ENCODE assay signal across 8 mouse cellular contexts in the genomic region with DNA sequence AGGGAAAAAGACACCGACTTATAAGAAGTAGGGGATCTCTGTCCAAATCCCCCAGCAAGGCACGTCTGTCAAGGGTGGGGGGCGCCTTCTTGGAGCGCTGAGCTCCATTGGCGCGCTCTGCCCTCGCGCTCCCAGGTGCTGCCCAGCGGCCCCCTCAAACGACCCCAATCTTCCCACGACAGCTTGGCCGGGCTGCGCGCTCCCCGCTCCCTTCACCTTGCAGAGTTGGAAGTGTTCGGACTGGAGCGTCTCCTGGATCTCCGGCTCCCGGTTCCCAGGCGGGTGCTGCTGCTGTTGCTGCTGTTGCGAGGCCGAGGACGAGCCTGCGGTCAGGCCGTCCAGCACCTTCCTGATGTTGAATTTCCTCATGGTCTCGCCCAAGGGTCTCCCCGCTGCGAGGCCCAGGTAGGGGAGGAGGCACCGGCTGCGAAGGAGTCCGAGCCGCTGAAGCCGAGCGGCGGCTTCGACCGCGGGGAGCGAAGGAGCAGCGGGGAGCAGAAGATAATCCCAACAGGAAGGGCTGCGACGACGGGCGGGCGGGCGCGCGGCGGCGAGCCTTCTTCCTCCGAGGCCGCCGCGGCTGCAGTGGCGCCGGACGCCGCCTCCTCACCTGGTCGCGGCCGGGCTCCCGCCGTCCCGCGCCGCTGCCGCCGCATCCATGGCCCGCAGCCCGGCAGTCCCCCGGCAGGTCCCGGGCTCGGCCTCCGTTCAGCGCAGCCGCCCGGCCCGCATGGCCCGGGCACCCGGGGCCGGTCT. TPM values are rescaled to one million over a fixed set of nuclear protein-coding genes. Genes with fewer than 3 reads are reported as not detected.
DNase-seq lines count a peak whose midpoint lies in the region; ATAC-seq and TF ChIP-seq lines count a peak whose summit lies in the region.

No protein-coding gene starts in this region.

- no peak for TF ChIP-seq POLR2A in liver, adult 2 months (IDR thresholded peaks at IDR 0.05; ENCODE audit: extremely low read depth, insufficient read depth, low read length)
- 0 out of 2 replicates have a peak, but pooled peaks have one; percentile 39 for TF ChIP-seq POLR2A in testis, adult 2 months (IDR thresholded peaks at IDR 0.05; ENCODE audit: control insufficient read depth, low read depth, low read length)

- peak overlapping the region; percentile 94 for H3K27ac ChIP-seq in intestine, postnatal 0 days (ENCODE audit: low read depth, low read length)
- H3K27ac ChIP-seq in liver, adult 2 months (replicated peaks; ENCODE audit: insufficient read depth, low read depth, low read length): peak overlapping the region; percentile 81
- peak overlapping the region; percentile 97 for H3K27ac ChIP-seq in midbrain, postnatal 0 days (ENCODE audit: low read depth, low read length)
- peak overlapping the region; percentile 69 for H3K27ac ChIP-seq in testis, adult 2 months (ENCODE audit: control insufficient read depth, insufficient read depth, low read depth, low read length)

- peak; percentile 12; the same call in 1 of the 2 replicates for ATAC-seq in common myeloid progenitor, adult 5-6 weeks (replicated peaks; ENCODE audit: low read depth, poor library complexity, severe bottlenecking)
- peak; percentile 48 for ATAC-seq in intestine, postnatal 0 days
- peak; percentile 53 for ATAC-seq in midbrain, postnatal 0 days (ENCODE audit: low FRiP score)

- H3K27me3 ChIP-seq in intestine, postnatal 0 days (replicated peaks; ENCODE audit: control insufficient read depth, insufficient read depth, low read length): no peaks in the 10 kb centered on the region
- no peaks in the 10 kb centered on the region for H3K27me3 ChIP-seq in liver, adult 2 months (ENCODE audit: control insufficient read depth, insufficient read depth, low read length)
- no peaks in the 10 kb centered on the region for H3K27me3 ChIP-seq in midbrain, postnatal 0 days (ENCODE audit: insufficient read depth, low read length)
- H3K27me3 ChIP-seq in testis, adult 2 months (ENCODE audit: control insufficient read depth, insufficient read depth, low read length): no peaks in the 10 kb centered on the region

- H3K36me3 ChIP-seq in intestine, postnatal 0 days (ENCODE audit: control insufficient read depth, insufficient read depth): no peaks in the 10 kb centered on the region
- no peaks in the 10 kb centered on the region for H3K36me3 ChIP-seq in liver, adult 2 months (ENCODE audit: control insufficient read depth, insufficient read depth, low read length)
- H3K36me3 ChIP-seq in midbrain, postnatal 0 days (ENCODE audit: insufficient read depth, low read length): no peaks in the 10 kb centered on the region
- H3K36me3 ChIP-seq in testis, adult 2 months (ENCODE audit: control insufficient read depth, insufficient read depth, low read length): no peaks in the 10 kb centered on the region

- H3K4me1 ChIP-seq in intestine, postnatal 0 days (replicated peaks; ENCODE audit: control insufficient read depth, insufficient read depth, low read length): peaks cover 4% of the 10 kb centered on the region; the same call in 1 of the 2 replicates
- peaks cover 9% of the 10 kb centered on the region for H3K4me1 ChIP-seq in liver, adult 2 months (ENCODE audit: control insufficient read depth, insufficient read depth, low read length)
- H3K4me1 ChIP-seq in midbrain, postnatal 0 days (ENCODE audit: insufficient read depth, low read length): no peaks in the 10 kb centered on the region
- H3K4me1 ChIP-seq in testis, adult 2 months (ENCODE audit: control insufficient read depth, insufficient read depth, low read length): peaks cover 5% of the 10 kb centered on the region

- H3K9me3 ChIP-seq in intestine, postnatal 0 days (ENCODE audit: control insufficient read depth): no peaks in the 10 kb centered on the region
- H3K9me3 ChIP-seq in midbrain, postnatal 0 days (ENCODE audit: low read length): no peaks in the 10 kb centered on the region

- H3K79me2 ChIP-seq in liver, adult 2 months (ENCODE audit: control insufficient read depth, insufficient read depth, low read length): peaks cover 13% of the 10 kb centered on the region

- WGBS in intestine, postnatal 0 days: under 1% methylated on average over 62 of the region's 81 CpGs
- under 1% methylated on average over 81 of the region's 81 CpGs for WGBS in liver, adult 2 months
- under 1% methylated on average over 60 of the region's 81 CpGs for WGBS in midbrain, postnatal 0 days

- TF ChIP-seq CTCF in intestine, postnatal 0 days (IDR thresholded peaks at IDR 0.05; ENCODE audit: low read depth): no peak
- no peak for TF ChIP-seq CTCF in liver, adult 2 months (IDR thresholded peaks at IDR 0.05; ENCODE audit: low read depth, low read length)
- 0 out of 2 replicates have a peak, but pooled peaks have one; percentile 3 for TF ChIP-seq CTCF in midbrain, postnatal 0 days (IDR thresholded peaks at IDR 0.05)
- TF ChIP-seq CTCF in testis, adult 2 months (IDR thresholded peaks at IDR 0.05; ENCODE audit: control insufficient read depth, insufficient read depth, insufficient replicate concordance, low read depth, low read length): no peak

- H3K4me2 ChIP-seq in intestine, postnatal 0 days (replicated peaks; ENCODE audit: low read depth): peak overlapping the region; percentile 97
- H3K4me2 ChIP-seq in midbrain, postnatal 0 days (ENCODE audit: low read depth, low read length, poor library complexity, severe bottlenecking): peak overlapping the region; percentile 66

- H3K9ac ChIP-seq in intestine, postnatal 0 days (ENCODE audit: low read depth, low read length): peak overlapping the region; percentile 94
- peak overlapping the region; percentile 96 for H3K9ac ChIP-seq in liver, adult 2 months (ENCODE audit: low read depth, low read length)
- peak overlapping the region; percentile 98 for H3K9ac ChIP-seq in midbrain, postnatal 0 days (replicated peaks; ENCODE audit: low read length, poor library complexity, severe bottlenecking)

- peak; percentile 56 for DNase-seq in 3T3-L1 (ENCODE audit: low read depth, low spot score)
- peak; percentile 69 for DNase-seq in Muller cell, postnatal 12 days (ENCODE audit: inconsistent ontology term)
- DNase-seq in gastrocnemius, postnatal 4 days (ENCODE audit: low spot score in 2 of 2): peak; percentile 22 to 48
- DNase-seq in liver, adult 2 months (ENCODE audit: extremely low read depth, low read depth, low spot score): peak; percentile 27
- DNase-seq in midbrain, postnatal 0 days (ENCODE audit: low spot score): peak; percentile 46

- peak overlapping the region; percentile 93 for H3K4me3 ChIP-seq in intestine, postnatal 0 days (ENCODE audit: low read depth, low read length)
- peak overlapping the region; percentile 87 for H3K4me3 ChIP-seq in liver, adult 2 months (ENCODE audit: insufficient read depth, low read depth, low read length)
- H3K4me3 ChIP-seq in midbrain, postnatal 0 days (ENCODE audit: low read depth, low read length): peak overlapping the region; percentile 93
- H3K4me3 ChIP-seq in testis, adult 2 months (ENCODE audit: control insufficient read depth, low read depth, low read length): peak overlapping the region; percentile 93

RNA-seq across cellular contexts. Expression of a gene that starts 0.4 kb away (rescaled TPM):
- 50.1 and 51.8 TPM in 2 replicates for total RNA-seq in common myeloid progenitor, adult 5-6 weeks (2017)
- total RNA-seq in gastrocnemius, postnatal 4 days (2021): 10 to 100 TPM; 13.8 to 15.4 TPM
- polyA plus RNA-seq in intestine, postnatal 0 days (2015; fragmentation: Nextera tagmentation; extraction: Ambion mirVana): 3.9 and 4.6 TPM in 2 replicates
- 8.4 and 8.5 TPM in 2 replicates for total RNA-seq in liver, adult 2 months (2014; rRNA removed)
- polyA plus RNA-seq in liver, adult 2 months (2012; rRNA removed): 5.2 and 6.1 TPM in 2 replicates
- 52.7 and 58.4 TPM in 2 replicates for total RNA-seq in midbrain, postnatal 0 days (2014; rRNA removed)
- 6.8 and 8.0 TPM in 2 replicates for polyA plus RNA-seq in midbrain, postnatal 0 days (2015; fragmentation: Nextera tagmentation; extraction: Ambion mirVana)
- 12.5 and 13.1 TPM in 2 replicates for polyA plus RNA-seq in testis, adult 2 months (2012; rRNA removed)

Comparison
In these comparisons a context has a peak if more than half of its experiments do, and no peak if none do; other contexts are left out.
1. Peak in every context shown above with its lines: DNase-seq, ATAC-seq, H3K4me3 ChIP-seq and H3K27ac ChIP-seq.